Mouse (Mus musculus): ENCODE measurements around the gene Hecw2. TPM values are rescaled to one million over a fixed set of nuclear protein-coding genes. Genes with fewer than 3 reads are reported as not detected.

Hecw2 gene
- polyA plus RNA-seq, 1 experiment from 2014 or later = 5.5 TPM

DNA sequence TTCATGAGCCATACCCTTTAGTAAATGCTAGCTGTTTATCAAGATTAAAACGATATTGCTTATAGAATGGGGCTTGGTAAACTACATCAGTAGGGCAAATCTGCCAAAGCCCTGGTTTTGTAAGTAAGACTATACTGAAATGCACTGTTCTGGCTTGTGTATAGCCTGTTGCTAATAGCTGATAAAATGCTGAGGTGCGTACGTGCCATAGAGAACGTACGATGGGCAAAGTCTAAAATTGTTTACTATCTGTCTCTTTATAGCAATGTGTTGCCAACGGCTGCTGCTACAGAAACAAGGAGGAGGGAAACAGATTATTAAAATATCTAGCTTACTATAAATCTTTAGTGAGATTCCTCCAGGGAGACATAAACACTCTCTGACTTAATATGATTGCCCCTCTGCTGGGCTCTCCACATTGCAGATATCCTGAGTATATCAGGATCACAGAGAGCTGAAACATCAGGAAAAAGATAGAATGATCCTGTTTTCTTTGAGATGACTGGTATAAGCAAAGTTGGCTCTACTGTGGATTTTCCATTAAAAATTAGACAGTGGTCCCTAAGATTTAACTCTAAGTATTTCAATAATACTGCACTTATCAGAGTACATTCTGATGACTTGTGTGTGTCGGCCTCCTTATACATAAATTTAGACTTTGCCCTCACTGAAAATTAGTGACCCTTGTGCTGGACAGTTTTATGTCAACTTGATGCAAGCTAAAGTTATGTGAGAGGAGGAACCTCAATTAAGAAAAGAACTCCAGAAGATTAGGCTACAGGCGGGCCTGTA, 350.6 kb downstream of the Hecw2 start:
- Histone ChIP-seq H3K9ac (no peak overlapping the region), H3K27me3 (no peaks in the 10 kb centered on the region), H3K9me3 (no peaks in the 10 kb centered on the region), H3K4me2 (no peak overlapping the region), H3K4me1 (peaks cover 23% of the 10 kb centered on the region), H3K27ac (peak overlapping the region; percentile 72; the same call in 1 of the 2 replicates), H3K36me3 (no peaks in the 10 kb centered on the region), H3K4me3 (no peak overlapping the region)
- no peak for ATAC-seq (ENCODE audit: borderline replicate concordance, extremely low read depth, low FRiP score, low TSS enrichment)
- 65% methylated on average over 8 of the region's 8 CpGs for WGBS

DNA sequence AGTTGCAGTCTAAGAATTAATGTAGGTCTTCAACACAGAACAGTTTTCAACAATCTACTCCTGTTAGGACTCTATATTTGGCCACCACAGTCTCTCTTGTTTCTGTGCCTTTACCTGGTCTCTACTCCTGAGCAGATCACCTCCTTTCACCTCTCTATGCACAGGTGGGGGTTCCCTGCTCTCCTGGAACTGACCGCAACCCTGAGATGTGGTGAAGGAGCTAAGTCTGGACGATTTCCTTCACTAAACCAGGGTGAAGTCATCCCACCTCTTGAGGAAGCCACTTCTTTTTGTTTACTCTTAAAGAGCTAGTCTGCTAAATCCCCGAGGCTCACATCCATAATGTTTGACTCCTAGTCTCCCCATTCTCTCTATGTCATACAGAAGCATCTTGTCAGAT, 351.9 kb downstream of the Hecw2 start:
- no peak overlapping the region for H3K27ac ChIP-seq
- WGBS = 41% methylated on average over 3 of the region's 3 CpGs
- no peak overlapping the region for H3K9ac ChIP-seq
- H3K27me3 ChIP-seq = no peaks in the 10 kb centered on the region
- no peak overlapping the region for H3K4me3 ChIP-seq
- no peak overlapping the region for H3K4me2 ChIP-seq
- no peaks in the 10 kb centered on the region for H3K9me3 ChIP-seq
- no peaks in the 10 kb centered on the region for H3K36me3 ChIP-seq
- ATAC-seq (ENCODE audit: borderline replicate concordance, extremely low read depth, low FRiP score, low TSS enrichment) = no peak
- H3K4me1 ChIP-seq = peaks cover 23% of the 10 kb centered on the region

DNA sequence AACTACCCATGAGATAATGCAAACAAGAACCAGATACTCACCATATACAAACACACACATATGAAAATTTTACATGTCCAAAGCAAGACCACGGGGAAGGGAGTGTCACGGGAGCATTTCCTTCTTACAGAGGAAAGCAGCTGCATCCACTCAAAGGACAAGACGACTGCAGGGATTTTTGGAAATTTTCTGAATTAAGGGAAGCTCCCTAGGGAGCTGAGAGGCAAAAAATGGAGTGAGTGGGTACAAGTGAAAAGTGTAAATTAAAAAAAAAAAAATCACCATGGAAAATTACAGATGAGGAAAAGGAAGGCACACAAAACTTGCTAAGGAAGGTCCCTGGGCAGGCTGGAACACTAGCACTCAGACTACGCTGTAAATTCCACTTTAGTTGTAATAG, 353.9 kb downstream of the Hecw2 start:
- Histone ChIP-seq H3K9ac (no peak overlapping the region), H3K27me3 (no peaks in the 10 kb centered on the region), H3K9me3 (no peaks in the 10 kb centered on the region), H3K4me2 (no peak overlapping the region), H3K27ac (no peak overlapping the region), H3K36me3 (no peaks in the 10 kb centered on the region), H3K4me3 (no peak overlapping the region), H3K4me1 (peaks cover 13% of the 10 kb centered on the region)
- WGBS = 39% methylated on average over 4 of the region's 4 CpGs
- ATAC-seq (ENCODE audit: borderline replicate concordance, extremely low read depth, low FRiP score, low TSS enrichment) = no peak

DNA sequence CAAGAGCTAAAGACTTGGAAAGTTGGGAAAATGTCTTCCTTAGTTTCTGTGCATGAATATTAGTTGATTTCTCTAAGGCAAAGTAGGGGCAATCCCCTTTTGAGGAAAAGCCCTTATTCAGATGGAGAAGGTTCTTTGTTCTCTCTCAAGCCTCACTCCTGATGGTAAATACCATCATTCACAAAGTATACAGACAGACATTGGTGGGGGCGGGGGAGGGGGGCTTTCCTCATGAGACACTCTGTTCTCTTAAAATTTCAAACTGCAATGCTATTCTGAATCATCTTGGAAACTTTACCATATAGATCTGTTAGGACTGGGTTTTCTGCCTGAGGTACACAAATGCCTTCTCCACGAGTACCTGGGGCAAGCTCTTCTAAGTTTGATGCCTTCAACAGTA, 355.6 kb downstream of the Hecw2 start:
- Histone ChIP-seq H3K4me1 (no peaks in the 10 kb centered on the region), H3K9me3 (no peaks in the 10 kb centered on the region), H3K36me3 (no peaks in the 10 kb centered on the region), H3K27ac (no peak overlapping the region), H3K27me3 (no peaks in the 10 kb centered on the region), H3K9ac (no peak overlapping the region), H3K4me3 (no peak overlapping the region), H3K4me2 (no peak overlapping the region)
- no peak for ATAC-seq (ENCODE audit: borderline replicate concordance, extremely low read depth, low FRiP score, low TSS enrichment)
- 51% methylated on average over 2 of the region's 2 CpGs for WGBS

DNA sequence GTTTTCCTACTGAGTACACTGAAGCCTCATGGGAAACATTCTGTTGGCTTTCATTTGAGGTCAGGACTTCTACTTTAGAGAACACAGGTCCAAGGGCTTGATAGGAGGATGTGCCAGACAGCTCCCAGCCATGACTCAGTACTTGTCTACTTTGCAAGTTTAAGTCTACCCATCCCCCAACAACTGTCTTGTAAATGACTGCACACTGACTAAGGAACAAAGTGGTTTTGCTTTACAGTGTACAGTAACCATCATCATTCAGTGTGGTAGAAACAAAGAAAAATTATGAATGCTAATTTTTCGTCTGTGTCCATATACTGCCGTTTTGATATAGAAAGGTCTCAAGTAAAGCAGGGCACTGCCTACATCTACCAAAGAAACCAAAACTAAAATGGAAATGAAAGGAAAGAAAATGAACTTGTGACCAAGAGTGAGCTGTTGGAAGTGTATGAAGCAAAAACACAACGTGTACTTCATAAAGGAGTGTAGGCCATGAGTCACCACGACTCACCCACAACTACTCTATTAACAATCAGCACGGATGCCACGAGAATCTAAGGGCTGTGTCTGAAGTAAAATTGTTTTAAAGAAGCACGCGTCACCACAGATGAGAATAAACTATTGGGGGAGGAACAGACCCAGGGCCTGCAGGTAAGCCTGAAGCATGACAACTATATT, 356.6 kb downstream of the Hecw2 start:
- Histone ChIP-seq H3K27me3 (no peaks in the 10 kb centered on the region), H3K36me3 (no peaks in the 10 kb centered on the region), H3K4me2 (no peak overlapping the region), H3K9me3 (no peaks in the 10 kb centered on the region), H3K9ac (no peak overlapping the region), H3K27ac (no peak overlapping the region), H3K4me1 (no peaks in the 10 kb centered on the region), H3K4me3 (no peak overlapping the region)
- ATAC-seq (ENCODE audit: borderline replicate concordance, extremely low read depth, low FRiP score, low TSS enrichment) = no peak
- 73% methylated on average over 8 of the region's 8 CpGs for WGBS

DNA sequence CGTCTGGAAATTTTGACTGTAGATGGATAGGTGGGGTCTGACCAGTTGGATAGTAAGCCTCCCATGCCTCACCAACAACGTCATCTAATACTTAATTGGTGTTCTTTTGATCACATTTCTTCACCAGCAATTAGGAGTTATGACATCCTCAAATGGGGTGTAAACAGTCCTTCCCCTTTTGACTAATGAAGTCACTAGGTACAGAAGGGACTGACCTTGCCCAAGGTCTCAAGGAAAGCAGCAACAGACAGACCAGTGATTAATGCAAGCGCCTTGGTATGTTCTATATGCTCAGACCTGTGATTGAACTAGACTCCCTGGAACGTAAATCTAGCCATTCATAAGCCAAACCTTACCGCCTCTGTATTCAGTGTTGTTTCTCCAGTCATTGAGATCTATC, 364.7 kb downstream of the Hecw2 start:
- WGBS = 85% methylated on average over 5 of the region's 5 CpGs
- no peak overlapping the region for H3K9ac ChIP-seq
- H3K27me3 ChIP-seq = no peaks in the 10 kb centered on the region
- H3K4me3 ChIP-seq = no peak overlapping the region
- no peaks in the 10 kb centered on the region for H3K9me3 ChIP-seq
- H3K27ac ChIP-seq = no peak overlapping the region
- no peak for ATAC-seq (ENCODE audit: borderline replicate concordance, extremely low read depth, low FRiP score, low TSS enrichment)
- no peak overlapping the region for H3K4me2 ChIP-seq
- no peaks in the 10 kb centered on the region for H3K4me1 ChIP-seq
- no peaks in the 10 kb centered on the region for H3K36me3 ChIP-seq

DNA sequence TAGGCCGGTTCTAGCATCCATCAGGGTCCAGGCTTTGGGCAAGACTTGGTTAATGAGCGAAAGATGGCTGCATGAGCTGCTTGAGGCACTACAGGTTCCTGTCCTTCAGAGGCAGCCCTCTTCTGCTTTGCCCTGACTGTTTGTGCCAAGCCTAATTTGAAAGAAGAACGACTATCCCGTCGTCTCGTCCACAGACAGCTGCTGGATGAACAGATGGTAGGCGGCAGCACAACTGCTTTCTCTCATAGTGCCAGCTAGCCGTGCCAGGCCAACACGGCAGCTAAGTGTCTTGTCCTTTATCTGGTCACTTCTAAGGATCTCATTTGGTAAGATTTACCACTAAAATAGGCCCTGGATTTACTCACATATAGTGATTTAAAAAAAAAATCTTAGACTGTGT, 365.9 kb downstream of the Hecw2 start:
- Histone ChIP-seq H3K9me3 (no peaks in the 10 kb centered on the region), H3K9ac (no peak overlapping the region), H3K27ac (no peak overlapping the region), H3K36me3 (no peaks in the 10 kb centered on the region), H3K4me2 (no peak overlapping the region), H3K4me1 (no peaks in the 10 kb centered on the region), H3K4me3 (no peak overlapping the region), H3K27me3 (no peaks in the 10 kb centered on the region)
- ATAC-seq (ENCODE audit: borderline replicate concordance, extremely low read depth, low FRiP score, low TSS enrichment) = no peak
- 79% methylated on average over 9 of the region's 9 CpGs for WGBS

DNA sequence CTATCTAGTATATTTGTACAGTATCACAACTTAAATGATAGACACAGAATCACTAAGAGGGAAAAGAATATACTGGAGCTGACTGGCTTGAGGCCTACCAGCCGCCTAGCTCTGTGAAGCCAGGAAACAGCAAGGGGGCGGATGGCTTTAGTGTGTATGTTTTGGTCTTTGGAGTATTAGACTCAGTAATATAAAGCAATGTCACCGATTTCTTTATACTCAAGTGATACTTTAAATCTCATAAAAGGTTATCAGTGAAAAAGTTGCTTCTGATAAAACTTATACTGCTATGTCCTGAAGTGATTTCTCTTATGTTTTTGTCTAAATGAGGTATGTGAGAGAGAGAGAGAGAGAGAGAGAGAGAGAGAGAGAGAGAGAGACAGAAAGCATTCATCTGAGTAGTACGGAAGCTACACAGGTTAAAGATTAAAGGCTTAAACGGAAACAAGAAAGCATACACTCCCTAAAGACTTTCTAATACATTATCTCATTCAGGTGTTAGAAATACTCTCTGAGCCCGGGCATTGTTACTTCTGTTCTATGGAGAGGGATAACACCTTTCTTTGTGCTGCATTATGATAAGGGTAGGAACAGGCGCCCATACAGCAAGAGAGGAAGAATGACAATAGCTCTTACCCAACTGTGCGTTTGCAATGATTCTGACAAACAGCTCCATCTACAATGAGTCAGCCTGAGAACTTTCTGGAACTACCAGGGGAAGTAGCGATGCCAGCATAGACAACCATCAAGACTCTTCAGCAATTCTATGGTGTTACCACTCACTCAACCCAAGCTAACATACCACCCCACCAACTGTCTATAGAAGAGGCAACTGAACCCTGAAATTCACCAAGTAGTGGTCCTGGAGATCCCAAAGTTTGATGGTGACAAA, 370.3 kb downstream of the Hecw2 start:
- Histone ChIP-seq H3K27ac (no peak overlapping the region), H3K9ac (no peak overlapping the region), H3K27me3 (no peaks in the 10 kb centered on the region), H3K9me3 (no peaks in the 10 kb centered on the region), H3K4me2 (no peak overlapping the region), H3K4me1 (0 out of 2 replicates have a peak, but pooled peaks cover 3% of the 10 kb centered on the region), H3K4me3 (no peak overlapping the region), H3K36me3 (no peaks in the 10 kb centered on the region)
- no peak for ATAC-seq (ENCODE audit: borderline replicate concordance, extremely low read depth, low FRiP score, low TSS enrichment)
- WGBS = 84% methylated on average over 9 of the region's 9 CpGs

DNA sequence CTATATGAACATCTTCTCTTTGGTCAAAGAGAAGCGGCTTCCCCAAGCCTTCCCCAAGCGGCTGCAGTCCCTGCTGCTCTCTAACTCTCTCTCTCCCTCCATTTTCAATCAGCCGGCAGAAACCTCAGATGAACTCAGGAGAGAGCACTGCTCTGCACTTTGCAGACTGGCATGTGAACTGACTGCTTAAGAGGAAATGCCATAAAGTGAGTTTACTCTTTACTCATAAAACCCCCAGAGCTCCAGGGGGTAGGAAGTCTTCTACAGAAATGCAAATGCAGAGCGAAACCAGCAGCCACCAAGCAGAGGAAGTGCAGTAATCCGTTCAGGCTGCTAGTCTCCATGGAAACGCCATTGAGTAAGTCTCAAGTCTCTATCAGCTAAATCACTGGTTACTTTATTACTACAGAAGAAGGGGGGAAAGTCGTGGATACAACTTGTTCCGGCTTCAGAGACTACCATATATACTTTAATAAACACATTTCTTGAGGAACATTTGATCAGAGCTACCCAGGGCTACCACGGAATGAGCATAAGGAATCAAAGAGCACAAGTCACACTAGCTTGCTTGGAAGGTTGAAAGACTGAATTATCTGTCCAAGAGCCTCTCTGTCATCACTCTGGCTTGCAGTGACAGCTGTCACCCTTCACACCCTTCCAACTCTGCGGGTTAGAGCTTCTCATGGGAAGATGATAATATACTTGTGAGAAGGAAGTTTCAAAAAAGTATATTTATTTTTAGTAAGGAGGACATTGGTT, 371.1 kb downstream of the Hecw2 start:
- no peaks in the 10 kb centered on the region for H3K9me3 ChIP-seq
- ATAC-seq (ENCODE audit: borderline replicate concordance, extremely low read depth, low FRiP score, low TSS enrichment) = peak; percentile 57; the same call in 1 of the 2 replicates
- H3K9ac ChIP-seq = no peak overlapping the region
- H3K4me2 ChIP-seq = peak overlapping the region; percentile 47
- peak overlapping the region; percentile 25 for H3K27ac ChIP-seq
- H3K27me3 ChIP-seq = no peaks in the 10 kb centered on the region
- H3K4me1 ChIP-seq = 0 out of 2 replicates have a peak, but pooled peaks cover 3% of the 10 kb centered on the region
- peak overlapping the region; percentile 23 for H3K4me3 ChIP-seq
- no peaks in the 10 kb centered on the region for H3K36me3 ChIP-seq
- WGBS = 15% methylated on average over 10 of the region's 10 CpGs

DNA sequence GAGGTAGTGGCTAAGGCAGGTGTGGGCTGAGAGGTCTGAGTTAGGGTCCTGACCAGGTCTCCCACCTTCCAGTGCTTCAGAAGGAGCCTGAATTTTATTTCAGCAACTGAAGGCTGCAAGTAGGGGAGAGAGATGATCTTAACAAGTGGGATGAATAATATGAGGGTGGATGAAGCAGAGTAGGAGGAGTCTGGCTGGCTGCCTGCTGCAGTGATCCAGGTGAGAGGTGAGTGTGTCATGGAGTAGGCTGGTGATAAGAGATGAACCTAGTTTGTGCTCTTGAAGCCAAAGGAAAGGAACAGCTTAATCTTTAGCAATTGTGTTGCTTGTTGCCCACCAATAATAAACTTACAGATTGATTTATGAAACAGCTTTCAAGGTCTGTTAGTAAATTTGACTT, 373.0 kb downstream of the Hecw2 start:
- H3K4me1 ChIP-seq = 0 out of 2 replicates have a peak, but pooled peaks cover 5% of the 10 kb centered on the region
- no peak for ATAC-seq (ENCODE audit: borderline replicate concordance, extremely low read depth, low FRiP score, low TSS enrichment)
- H3K36me3 ChIP-seq = no peaks in the 10 kb centered on the region
- H3K4me2 ChIP-seq = no peak overlapping the region
- no peak overlapping the region for H3K27ac ChIP-seq
- no peak overlapping the region for H3K4me3 ChIP-seq
- no peaks in the 10 kb centered on the region for H3K27me3 ChIP-seq
- no peak overlapping the region for H3K9ac ChIP-seq
- no peaks in the 10 kb centered on the region for H3K9me3 ChIP-seq

DNA sequence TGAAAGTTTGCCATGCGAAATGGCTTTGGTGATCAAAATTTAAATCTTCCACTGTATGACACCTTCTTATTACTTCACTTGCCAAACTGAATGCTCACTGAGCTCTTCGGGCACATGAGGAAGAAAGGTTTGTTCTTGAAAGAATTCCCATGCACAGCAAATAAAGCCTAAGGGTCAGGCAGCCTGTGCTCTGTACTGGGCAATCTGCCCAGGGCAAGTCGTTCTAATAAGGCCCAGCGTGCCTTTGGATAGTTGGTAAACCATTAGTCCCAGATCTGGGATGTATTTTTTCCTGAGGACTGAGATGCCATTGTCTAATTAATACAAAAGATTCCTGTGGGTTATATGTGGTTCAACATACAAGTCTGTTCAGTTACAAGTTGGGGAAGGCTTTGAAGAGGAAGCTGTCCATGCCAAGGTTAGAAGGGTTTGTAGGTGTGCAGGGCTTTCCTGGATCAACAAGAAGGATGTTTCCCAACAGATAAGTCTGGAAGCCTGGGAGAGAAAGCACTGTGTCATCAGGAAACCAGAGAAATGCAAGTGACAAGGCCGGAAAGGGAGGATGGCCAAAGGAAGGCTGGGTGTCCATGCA, 374.8 kb downstream of the Hecw2 start:
- ATAC-seq (ENCODE audit: borderline replicate concordance, extremely low read depth, low FRiP score, low TSS enrichment) = no peak
- Histone ChIP-seq H3K27me3 (no peaks in the 10 kb centered on the region), H3K27ac (no peak overlapping the region), H3K36me3 (no peaks in the 10 kb centered on the region), H3K4me1 (0 out of 2 replicates have a peak, but pooled peaks cover 5% of the 10 kb centered on the region), H3K4me2 (no peak overlapping the region), H3K4me3 (no peak overlapping the region), H3K9me3 (no peaks in the 10 kb centered on the region), H3K9ac (no peak overlapping the region)
- WGBS = 57% methylated on average over 5 of the region's 5 CpGs

Data from lung, embryonic 15.5 days (tissue).